Mouse (Mus musculus) right cerebral cortex, postnatal 14 days (tissue): ENCODE measurements at regions not wholly inside any gene's neighbourhood (a gene's known extent, or its start where the extent isn't known, plus 50 kb on each side); places are given as distances from the start of the nearest gene placed in this dataset.

Source experiments
- DNase-seq: peaks from one replicate; pipeline ENCODE4 v3.0.0; 2022

GRCm38 (mm10) chr8:34756916-34757315, 645.4 kb upstream of the Gm10131 start:
- no peak for DNase-seq

- no peak for DNase-seq
Measured at GRCm38 (mm10) chr8:34756171-34756570, 644.6 kb upstream of the Gm10131 start.

DNA sequence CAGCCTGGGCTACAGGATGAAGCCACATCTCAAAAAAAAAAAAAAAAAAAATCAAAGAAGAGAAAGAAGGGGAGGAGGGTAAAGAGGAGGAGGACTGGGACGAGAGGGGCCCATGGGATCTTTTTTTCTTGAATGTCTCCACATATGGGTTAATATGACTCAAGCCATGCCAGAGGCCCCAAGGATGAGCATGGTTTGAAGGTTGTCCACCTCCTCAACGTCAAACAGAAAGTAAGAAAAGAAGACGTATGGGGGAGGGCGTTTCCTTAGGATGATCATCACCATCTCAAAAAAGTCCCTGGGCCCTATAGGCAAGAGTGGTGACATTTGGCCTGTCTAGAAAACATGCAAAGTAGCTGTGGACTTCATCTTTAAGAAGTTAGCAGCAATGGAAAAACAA, 643.9 kb upstream of the Gm10131 start:
- no peak for DNase-seq

DNA sequence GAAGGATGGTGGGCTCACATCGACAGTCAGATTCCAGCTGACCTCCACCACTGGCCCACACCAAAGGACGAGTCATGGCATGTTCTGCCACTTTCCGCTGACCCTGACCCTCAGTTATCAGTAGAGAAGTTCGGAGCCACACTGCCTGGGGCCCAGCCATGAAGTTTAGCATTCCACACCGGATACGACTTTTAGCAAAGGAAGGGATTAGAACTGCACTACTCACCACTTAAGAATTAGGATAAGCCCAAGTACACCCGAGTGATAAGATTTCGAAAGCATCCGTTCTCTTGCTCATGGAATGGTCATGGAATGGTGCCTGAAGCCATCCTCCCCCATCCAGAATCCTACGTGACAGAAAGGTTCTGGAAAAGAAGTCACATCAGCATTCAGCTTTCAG, 641.5 kb upstream of the Gm10131 start:
- no peak for DNase-seq

GRCm38 (mm10) chr8:34748521-34748920, 637.0 kb upstream of the Gm10131 start:
- no peak for DNase-seq

- DNase-seq, result no peak
Measured at GRCm38 (mm10) chr8:34745706-34746105, 634.2 kb upstream of the Gm10131 start.

DNA sequence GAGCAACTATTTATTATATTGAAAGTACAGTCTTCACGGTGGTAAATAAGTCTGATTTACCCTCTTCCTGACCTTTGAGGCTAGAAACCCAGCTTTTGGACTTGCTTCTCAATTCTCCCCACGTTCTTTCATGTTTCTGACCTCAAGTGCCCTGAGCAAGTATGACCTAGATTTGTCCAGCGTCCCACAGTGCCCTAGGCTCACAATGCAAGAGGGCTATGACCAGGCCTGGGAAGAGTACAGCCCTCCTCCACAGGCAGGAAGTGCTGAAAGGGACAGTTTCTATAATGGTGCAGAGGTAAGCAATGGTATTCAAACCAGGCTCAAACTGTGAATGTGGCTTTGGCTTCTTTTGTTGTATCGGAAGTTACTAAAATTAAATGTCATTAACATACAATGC, 633.1 kb upstream of the Gm10131 start:
- no peak for DNase-seq

- no peak for DNase-seq
Measured at GRCm38 (mm10) chr8:34744179-34744578, 632.6 kb upstream of the Gm10131 start.

DNA sequence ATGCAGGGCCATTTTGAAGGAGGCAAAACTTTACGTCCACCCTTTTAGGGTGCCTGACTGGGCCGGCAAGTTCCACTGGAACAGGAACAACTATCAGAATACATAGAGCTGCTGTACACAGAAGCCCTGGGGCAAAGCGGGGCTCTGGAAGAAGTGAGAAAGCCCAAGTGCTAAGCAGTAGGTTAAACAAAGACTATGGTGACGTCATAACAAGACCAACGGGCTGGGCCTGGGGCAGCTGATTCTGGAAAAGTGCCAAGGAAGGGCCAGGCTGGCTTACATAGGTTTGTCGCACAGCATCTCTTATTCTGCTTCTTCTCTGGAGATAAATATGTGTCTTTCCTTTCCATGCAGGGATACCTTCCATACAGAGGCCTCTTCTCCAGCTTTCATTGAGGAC, 631.6 kb upstream of the Gm10131 start:
- no peak for DNase-seq

DNA sequence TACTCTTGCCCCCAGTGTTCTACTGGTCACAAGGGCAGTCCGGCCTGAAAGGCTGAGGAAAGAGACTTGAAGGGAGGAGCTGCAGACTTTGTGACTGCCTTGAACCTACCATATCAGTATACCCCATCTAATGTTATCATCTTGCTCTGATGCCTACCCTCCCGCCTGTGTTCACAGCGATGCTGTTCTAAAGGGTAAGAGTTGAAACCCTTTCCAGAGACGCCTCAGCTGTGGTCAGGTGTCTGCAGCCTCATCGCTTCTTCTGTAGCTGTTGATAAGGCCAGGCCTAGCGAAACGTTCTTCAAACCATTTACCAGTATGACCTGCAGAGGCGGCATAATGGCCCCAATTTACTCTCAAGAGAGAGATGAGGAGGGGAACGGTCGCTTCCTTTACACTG, 629.3 kb upstream of the Gm10131 start:
- DNase-seq, result no peak

GRCm38 (mm10) chr8:34739836-34740804, 628.6 kb upstream of the Gm10131 start:
- DNase-seq, result no peak

GRCm38 (mm10) chr8:34736214-34736613, 624.7 kb upstream of the Gm10131 start:
- DNase-seq, result no peak

DNA sequence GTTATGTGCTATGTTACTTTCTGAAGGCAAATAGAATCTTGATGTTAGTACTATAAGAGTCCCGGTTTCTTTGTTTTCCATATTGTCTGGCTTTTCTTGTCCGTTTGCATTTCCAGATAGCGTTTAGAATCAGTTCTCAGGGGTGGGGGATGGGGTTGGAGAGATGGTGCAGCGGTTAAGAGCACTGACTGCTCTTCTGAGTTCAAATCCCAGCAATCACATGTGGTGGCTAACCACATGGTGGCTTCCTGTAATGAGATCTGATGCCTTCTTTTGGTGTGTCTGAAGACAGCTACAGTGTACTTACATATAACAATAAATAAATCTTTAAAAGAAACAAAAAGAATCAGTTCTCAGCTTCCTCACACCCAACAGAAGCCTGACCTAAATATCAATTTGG, 623.5 kb upstream of the Gm10131 start:
- no peak for DNase-seq

DNA sequence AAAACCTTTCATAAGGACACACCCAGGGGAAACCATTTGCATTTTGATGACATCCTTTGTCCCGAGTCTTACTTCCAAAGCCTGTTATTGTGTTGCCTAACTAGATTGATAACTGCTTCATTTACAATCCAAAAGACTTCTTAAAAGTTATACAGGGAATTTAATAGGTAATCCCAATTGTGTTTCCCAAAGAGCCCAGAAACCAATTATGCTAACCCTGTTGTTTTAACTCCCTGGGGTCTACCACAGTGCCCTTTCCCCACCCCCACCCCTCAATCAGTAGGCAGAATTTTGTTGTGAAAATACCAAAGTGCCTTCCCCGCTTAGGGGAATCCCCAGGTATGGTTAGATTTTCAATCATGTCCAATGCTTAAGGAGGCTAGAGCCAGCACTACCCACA, 621.3 kb upstream of the Gm10131 start:
- DNase-seq, result no peak

- DNase-seq, result no peak
Measured at GRCm38 (mm10) chr8:34732362-34732761, 620.8 kb upstream of the Gm10131 start.

DNA sequence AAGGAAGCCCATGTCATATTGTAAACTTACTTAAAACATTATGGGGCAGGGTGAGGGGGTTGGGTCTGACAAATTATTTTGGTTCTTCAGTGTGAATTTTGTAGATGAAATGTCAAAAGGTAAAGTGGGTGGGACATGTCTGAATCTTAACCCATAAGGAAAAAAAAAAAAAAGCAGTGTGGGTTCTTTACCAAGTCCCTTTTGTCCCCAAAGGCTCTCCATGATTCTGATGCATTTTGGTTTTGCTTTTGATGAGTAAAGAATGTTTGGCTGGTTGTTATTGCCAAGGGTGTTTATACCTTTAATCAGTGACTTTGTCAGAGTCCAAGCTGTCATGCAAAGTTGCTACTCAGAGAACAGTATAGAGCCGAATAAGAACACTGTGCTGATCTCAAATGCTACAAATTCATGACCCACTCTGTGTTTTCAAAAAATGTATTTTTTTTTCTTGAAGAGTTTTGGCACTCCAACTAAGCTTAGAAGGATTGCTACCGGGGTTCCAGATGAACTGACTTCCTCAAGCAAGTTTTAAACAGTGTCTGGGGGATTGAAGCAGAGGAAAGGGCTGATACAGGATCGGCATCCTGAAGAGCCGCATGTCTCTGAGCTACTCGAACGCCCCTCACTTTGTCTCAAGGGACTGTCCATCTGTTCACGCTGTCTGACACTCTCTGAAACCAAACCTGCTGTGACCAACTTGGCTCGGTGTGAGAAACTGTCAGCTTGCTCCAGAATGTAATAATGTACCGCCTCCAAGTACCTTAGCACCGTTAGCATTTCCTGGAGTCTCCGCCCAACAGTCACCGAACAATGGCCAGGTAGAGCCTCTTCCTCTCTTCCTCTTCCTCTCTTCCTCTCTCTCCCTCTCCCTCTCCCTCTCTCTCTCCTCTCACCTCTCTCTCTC, 619.8 kb upstream of the Gm10131 start:
- DNase-seq, result no peak

DNA sequence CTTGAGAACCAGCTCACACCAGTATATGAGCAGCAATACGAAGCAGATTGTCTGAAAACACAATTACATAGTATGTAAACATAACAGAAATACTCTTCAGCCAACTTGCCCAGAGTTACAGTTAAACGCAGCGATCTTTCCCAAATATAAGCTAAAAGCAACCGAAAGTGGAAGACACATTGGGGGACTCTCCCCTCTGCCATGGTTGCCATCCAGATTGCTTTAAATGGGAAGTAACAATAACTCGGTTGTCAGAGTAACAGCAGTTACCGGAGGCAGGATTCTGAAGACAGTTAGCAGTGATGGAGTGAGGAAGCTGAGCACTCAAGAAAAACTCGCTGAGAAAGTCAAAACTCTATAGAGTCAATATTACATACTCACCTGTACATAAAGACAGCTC, 618.0 kb upstream of the Gm10131 start:
- DNase-seq, result no peak

DNA sequence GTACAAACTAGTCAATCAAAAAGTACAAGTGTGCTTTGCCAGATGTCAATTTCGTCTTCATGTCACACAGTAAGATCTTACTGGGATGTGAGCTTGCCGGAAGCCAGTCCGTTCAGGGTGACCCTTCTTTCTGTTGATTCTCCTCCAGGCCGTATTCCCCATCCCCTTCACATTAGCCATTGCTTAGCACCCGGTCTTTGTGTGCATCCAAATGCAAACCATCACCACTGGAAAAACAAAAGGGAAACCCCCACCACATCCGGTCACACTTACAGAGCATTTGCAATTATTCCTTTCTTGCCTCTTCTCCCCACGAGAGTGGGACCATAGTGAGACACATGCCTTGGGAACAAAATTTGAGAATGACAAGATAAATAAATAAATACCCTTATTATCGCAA, 616.2 kb upstream of the Gm10131 start:
- DNase-seq, result no peak

DNA sequence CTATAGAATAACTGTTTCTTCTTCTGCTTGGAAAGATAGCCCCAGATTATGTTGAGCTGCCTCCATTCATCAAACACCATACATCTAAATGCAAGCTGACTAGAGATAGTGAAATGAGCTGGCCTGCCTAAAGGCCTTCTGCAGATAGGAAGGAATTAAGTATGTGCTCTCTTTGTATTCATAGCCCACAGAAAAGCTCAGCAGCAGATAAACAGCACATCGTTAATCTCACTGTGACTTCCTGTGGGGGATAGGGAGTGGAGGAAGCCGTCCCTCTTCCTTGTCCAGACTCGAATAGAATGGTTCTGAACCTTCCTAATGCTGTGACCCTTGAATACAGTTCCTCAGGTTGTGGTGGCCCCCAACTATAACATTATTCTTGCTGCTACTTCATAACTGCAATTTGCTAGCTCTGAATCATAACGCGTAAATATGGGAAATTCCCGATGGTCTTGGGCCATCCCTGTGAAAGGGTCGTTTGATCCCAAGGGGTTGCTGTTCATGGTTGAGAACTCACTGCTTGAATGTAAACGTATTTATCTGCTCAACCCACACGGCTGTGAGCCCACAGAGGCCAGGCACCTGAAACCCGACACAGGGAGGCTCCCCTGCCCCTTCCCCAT, 614.7 kb upstream of the Gm10131 start:
- DNase-seq, result no peak

DNA sequence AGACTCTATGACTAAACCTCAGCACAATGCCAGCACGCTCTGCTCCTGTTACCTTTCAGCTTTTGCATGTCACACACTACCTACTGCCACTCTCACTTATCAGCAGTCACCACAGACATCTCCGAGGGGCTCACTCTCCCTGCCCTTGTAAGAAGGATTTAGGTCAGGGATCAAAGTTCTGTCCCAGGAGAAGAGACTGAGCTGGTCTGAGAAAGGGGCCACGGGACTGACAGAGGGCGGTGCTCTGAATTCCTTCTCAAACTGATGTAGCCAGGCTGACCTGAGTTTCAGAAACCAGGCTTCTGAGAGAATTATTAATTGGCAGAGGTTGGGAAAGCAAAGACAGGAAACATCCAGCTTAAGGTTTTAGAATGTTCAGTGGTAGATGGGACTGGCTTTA, 614.0 kb upstream of the Gm10131 start:
- DNase-seq, result no peak

- no peak for DNase-seq
Measured at GRCm38 (mm10) chr8:34709911-34710733, 598.6 kb upstream of the Gm10131 start.

GRCm38 (mm10) chr8:34709316-34709715, 597.8 kb upstream of the Gm10131 start:
- DNase-seq, result no peak
